Mouse (Mus musculus) liver (tissue): ENCODE data around the gene Abhd4.
"Not testable (repeated sequence)": the region's sequence is repeated elsewhere in the genome, so short reads cannot be mapped to it uniquely, and the experiment has no call there.

Source experiments
- DNase-seq: peaks from one replicate; pipeline ENCODE4 v3.0.0-alpha.2; 2020; ENCODE audit warnings: mixed read lengths

The Abhd4 gene

DNA sequence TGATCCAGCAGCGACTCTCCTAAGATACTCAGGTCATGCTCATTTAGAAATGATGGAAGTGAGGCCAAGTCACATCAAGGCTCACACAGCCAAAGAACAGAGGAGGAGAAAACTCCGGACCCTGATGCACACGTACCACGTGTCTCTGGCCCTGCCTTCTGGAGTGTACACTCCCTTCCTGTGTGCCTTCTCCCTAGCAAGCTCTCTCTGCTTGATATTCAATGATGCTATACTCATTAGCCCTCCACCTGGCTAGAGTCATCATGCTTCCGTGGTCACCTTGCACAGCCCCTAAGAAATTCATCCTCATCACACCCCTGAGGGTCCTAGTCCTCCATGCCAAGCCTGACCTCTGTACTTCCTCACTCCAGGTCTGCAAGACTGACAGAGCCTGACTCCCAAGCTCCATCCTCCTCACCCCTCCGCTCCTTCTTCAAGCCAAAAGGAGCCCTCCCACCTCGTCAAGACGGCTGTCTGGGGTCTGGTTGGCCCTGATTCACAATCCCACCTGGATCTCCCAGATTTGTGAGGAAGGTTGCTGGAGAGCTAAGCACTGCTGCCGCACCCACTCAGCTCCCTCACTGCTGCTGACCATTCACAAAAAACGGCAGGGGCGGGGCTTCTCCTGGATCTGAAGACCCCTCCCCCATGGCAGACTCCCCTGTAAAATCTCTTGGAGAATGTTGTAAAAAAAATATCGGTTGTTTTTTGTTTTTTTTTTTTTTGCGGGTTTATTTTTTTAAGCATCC lies 30.5 kb upstream of the Abhd4 start:
- DNase-seq, result no peak

- no peak for DNase-seq
These were observed 29.9 kb upstream of the Abhd4 start for GRCm38 (mm10) chr14:54224064-54224417.

DNA sequence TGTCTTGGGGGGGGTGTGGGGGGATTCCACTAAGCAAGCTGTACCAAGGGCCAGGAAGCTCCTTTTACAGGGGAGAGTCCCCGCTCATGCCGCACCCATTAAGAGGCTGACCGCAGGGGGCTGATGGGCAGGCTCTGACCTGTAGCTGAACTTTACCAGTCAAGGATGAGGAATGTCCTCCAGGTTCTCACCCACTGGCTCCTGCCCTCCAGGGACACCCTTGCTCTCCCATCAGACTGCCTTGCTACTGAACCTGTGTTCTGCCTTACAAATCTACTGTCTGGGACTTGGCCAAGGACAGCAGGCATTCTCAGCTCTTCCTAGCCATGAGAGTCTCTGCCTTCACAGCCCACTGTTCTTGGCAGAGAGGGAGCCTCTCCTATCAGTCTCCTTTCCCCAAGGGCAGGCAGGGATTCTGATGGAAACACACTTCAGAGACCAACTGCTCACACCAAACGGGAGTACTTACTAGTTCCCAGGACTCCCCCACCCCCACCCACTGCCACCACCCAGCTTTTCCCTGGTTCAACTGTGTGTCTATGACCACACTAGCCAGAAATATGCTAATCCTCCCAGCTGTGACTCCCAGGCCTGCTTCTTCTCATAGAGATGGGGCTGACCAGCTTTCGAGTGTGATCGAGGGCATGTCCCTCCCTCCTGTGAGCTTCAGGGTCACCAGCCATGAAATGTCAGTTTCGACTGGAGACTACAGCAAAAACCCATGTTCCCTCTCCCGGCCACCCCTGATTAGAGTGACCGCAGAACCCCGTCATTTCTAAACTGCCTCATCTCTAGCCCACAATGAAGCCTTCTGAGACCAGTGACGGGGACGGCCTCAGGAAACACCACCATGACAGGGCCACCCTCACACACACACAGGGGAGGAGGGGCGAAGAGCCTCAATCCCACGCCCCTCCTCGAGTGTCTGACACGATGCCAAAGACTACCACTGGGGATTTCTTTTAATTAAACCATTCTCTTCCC lies 29.2 kb upstream of the Abhd4 start:
- no peak for DNase-seq

DNA sequence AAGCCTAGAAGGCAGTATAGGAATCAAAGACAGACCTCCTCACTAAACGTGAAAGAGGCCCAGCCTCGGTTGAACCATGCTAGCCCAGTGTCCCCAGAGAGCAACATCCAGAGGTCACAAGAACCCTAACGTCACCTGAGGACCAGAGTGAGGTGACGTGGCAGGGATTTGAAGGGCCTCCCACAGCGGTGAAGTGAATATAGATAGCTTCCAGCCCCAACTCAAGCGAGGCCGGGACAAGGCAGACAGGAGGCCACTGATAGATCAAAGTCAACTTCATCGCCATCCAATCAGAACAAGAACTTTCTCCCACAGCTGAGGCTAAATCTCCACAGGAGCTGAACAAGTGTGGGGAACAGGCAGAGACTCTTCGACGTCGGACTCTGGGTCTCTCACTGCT lies 28.3 kb upstream of the Abhd4 start:
- no peak for DNase-seq

GRCm38 (mm10) chr14:54226911-54227811 lies 26.8 kb upstream of the Abhd4 start:
- DNase-seq, result peak; percentile 80

- DNase-seq, result peak; percentile 78
These were observed 26.0 kb upstream of the Abhd4 start for GRCm38 (mm10) chr14:54227911-54228451.

GRCm38 (mm10) chr14:54228501-54228900 lies 25.5 kb upstream of the Abhd4 start:
- no peak for DNase-seq

DNA sequence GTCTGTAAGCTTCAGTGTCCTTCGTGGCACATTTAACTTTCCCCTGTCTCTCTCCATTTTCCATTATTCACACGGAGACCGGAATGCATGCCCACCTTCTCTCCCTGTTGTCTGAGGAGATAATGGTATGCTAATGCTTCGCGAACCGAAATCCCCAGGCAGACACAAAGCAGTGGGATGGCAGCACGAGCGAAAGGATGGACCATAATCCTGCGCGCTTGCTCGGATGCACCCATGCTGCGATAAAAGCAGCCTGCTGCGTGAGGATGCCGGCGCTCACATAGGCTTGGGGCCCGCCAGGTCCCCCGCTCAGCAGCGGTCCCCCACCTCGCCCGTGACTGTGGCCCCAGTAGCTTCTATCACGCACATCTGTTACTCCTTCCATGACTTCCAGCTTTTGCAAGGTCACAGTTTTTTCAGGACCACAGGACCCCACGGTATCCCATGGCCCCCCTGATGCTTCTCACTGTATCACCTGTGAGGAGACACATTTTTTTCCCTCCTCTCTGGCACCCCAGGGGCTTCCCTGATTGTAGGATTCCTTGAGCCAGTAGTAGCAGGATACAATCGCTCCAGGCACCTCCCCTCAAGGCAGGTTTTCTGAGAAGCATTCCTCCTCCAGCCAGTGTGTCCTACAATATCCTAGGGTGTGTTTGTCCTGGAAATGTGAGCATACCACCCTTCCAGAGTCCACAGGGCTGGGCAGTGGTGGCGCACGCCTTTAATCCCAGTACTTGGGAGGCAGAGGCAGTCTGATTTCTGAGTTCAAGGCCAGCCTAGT lies 24.9 kb upstream of the Abhd4 start:
- DNase-seq, result no peak

DNA sequence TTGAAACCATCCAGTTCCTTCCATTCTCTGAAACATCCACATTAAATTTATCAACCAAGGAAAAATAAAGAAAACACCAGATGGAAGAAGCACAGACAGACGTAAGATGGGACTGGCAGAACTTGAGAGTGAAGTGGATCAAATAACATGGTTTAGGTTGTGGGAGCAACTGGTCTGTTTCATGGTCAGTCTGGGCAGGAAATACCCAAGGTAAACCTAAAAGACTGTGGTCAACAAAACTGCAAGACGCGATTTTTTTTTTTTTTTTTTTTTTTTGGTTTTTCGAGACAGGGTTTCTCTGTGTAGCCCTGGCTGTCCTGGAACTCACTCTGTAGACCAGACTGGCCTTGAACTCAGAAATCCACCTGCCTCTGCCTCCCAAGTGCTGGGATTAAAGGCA lies 24.1 kb upstream of the Abhd4 start:
- not testable (repeated sequence) for DNase-seq

GRCm38 (mm10) chr14:54230638-54231150 lies 23.3 kb upstream of the Abhd4 start:
- DNase-seq, result no peak

DNA sequence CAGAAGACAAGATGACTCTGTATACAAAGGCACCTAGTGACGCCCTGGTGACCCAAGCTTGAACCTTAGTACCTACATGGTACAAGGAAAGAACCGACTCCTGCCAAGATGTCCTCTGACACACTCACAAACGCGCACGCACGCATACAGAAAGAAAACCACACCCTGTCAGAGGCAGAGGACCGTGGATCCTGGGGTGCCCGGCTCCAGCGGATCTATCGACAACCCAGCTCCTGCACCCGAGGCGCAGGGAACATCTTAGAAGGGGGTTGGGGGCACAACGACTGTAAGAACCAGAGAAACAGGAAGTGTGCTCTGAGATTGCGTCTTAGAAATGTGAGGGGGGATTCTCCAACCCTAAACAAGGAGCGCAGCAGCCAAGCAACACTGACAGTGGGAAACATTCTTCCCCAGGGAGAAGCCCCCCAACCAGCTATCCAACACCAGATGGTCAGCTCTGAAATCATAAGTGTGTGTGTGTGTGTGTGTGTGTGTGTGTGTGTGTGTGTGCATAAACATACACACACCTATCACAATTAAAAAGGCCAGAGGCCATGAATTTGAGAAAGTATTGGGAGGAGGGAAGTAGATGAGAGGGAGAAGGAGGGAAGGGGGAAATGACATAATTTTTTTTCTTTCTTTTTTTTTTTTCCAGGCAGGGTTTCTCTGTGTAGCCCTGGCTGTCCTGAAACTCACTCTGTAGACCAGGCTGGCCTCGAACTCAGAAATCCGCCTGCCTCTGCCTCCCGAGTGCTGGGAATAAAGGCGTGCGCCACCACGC lies 22.6 kb upstream of the Abhd4 start:
- no peak for DNase-seq

GRCm38 (mm10) chr14:54232143-54232542 lies 21.8 kb upstream of the Abhd4 start:
- no peak for DNase-seq

DNA sequence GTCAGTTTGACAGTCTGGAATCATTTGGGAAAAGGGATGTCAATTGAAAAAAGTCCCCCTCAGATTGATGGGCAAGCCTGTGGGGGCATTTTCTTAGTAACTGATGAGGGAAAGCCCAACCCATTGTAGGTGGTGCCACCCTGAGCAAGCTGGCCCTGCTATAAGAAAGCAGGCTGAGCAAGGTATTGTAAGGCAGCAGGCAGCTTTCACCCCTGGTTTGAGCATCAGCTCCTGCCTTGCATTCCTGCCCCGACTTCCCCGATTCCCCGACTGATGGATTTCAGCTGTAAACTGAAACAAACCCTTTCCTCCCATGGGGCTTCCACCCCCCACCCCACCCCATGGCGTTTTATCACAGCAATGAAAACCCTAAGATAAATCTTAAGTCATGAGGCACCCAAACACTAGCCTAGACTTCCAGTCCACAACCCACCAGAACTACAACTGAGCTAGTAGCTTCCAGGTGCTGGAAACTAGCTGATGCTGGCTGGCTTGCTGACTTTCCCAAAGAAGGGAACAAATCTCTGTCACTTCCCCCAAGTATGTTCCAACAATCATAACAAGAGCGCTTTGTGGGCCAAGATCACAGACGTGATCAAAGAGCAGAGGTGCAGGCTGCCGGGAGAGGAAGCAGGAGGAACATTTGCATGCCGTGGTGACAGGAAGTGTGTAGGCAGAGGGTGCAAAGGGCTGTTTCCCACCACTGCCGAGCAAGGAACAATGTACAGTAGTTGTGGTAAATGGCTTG lies 21.0 kb upstream of the Abhd4 start:
- peak; percentile 34 for DNase-seq

- no peak for DNase-seq
These were observed 20.3 kb upstream of the Abhd4 start for GRCm38 (mm10) chr14:54233559-54234143.

GRCm38 (mm10) chr14:54234231-54235040 lies 19.6 kb upstream of the Abhd4 start:
- no peak for DNase-seq

DNA sequence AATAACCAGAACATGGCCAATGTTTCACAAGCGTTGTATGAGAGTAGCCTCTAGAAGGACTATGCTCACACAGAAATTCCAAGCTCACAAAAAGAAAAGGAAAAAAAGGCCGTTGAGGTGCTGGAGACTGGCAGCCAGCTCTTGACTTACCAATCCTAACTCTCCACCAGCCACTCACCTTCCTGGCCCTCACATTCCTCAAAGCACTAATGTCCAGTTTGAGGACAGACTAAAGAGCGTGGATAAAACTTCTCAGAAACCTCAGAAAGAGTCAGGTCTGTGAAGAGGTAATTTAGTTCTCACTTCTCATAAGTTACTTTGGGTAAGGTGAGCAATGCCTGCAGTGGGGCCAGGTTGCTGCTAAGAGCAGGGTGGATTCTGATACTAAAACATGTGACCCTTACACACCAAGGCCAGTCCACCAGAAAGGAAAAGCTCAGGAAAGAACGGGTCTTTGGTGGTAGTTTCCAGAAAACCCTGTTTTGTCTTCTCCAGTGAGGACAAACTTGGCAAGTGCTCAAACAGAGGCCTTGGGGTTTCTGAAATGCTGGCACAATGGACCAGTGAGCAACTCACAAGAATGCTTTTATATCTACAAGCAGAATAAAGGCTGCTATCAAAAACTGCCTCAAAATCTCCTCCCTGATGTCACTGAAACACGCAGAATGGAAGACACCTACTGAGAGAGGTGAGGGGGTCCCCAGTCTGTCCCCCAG lies 18.0 kb upstream of the Abhd4 start:
- DNase-seq, result no peak

GRCm38 (mm10) chr14:54236881-54237280 lies 17.1 kb upstream of the Abhd4 start:
- no peak for DNase-seq
